Mouse (Mus musculus) ES-E14 (cell line): ENCODE results near the gene Foxp4.

Experiments
- HCFC1 ChIP-seq: IDR thresholded peaks from 2 replicates; pipeline ENCODE4 v1.6.1; 2012; ENCODE audit warnings: low read length, inconsistent platforms, borderline replicate concordance; ENCODE audit not compliant: insufficient read depth
- ZC3H11A ChIP-seq: IDR thresholded peaks from 2 replicates; pipeline ENCODE4 v1.6.1; 2012; ENCODE audit warnings: low read depth, mild to moderate bottlenecking, inconsistent platforms, low read length, borderline replicate concordance
- ZNF384 ChIP-seq: IDR thresholded peaks from 2 replicates; pipeline ENCODE4 v1.6.1; 2012; ENCODE audit warnings: low read depth, low read length, inconsistent platforms

- TF ChIP-seq HCFC1 (no peak), ZNF384 (no peak), ZC3H11A (no peak)
Observed at GRCm38 (mm10) chr17:47953231-47953630, 28.8 kb upstream of the Foxp4 start.
